Mouse (Mus musculus): ENCODE results near the gene Vstm4.
A peak's percentile ranks its signal among the peaks of the same experiment; 100 is the strongest.

Gene Vstm4

DNA sequence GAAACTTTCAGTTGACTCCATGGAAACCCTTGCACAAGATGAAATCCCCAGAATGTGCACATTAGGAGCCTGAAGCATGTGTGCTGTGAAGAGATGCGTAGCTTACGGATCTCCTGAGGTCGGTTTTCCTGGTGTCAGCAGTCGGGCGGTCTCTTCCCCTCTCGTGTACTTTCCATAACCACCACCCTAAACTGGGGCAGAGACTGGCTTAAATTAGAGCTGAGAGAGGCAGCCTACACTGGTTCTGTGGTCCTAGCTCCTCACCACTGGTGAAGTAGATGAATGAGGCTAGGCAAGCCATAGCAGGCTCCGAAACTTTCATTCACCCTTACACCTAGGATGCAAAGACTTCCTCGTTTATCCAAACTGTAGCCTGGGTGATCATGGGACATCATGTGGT lies 75.7 kb downstream of the Vstm4 start:
- H3K4me3 ChIP-seq (replicated peaks; ENCODE audit: low read length), result no peak overlapping the region
- TF ChIP-seq NANOG (IDR thresholded peaks at IDR 0.05; ENCODE audit: borderline replicate concordance, low read length) (no peak), POU5F1 (IDR thresholded peaks at IDR 0.05; ENCODE audit: borderline replicate concordance, low read length) (no peak), CTCF (conservative IDR thresholded peaks at IDR 0.05; ENCODE audit: low read length) (no peak)
- no peaks in the 10 kb centered on the region for H3K4me1 ChIP-seq (replicated peaks; ENCODE audit: low read depth, low read length)
- no peaks in the 10 kb centered on the region for H3K27me3 ChIP-seq (ENCODE audit: insufficient read depth, low read length)
- H3K9me3 ChIP-seq (ENCODE audit: low read length), result no peaks in the 10 kb centered on the region
- no peaks in the 10 kb centered on the region for H3K36me3 ChIP-seq (ENCODE audit: insufficient read depth, low read length)

DNA sequence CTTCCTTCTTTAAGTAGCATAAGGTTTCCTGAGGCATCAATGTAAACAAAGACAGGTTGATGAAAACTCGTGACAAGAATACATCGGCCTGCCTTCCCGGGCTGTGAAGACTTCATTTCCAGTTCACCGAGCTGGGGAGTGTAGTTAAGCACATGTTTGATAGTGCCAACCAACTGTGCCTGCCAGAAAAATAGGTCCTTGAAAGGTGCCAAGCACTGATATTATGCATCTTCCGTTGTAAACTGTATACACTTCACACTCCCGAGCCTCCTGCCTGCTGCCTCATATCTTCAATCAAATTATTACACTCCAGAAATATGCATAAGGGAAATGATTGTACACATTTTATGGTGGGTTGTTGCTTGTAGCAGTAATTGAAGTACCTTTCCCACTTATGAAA lies 77.5 kb downstream of the Vstm4 start:
- Histone ChIP-seq H3K9me3 (ENCODE audit: low read length) (no peaks in the 10 kb centered on the region), H3K4me3 (replicated peaks; ENCODE audit: low read length) (no peak overlapping the region), H3K27me3 (ENCODE audit: insufficient read depth, low read length) (no peaks in the 10 kb centered on the region), H3K4me1 (replicated peaks; ENCODE audit: low read depth, low read length) (no peaks in the 10 kb centered on the region), H3K36me3 (ENCODE audit: insufficient read depth, low read length) (no peaks in the 10 kb centered on the region)
- no peak for TF ChIP-seq CTCF (conservative IDR thresholded peaks at IDR 0.05; ENCODE audit: low read length)
- no peak for TF ChIP-seq POU5F1 (IDR thresholded peaks at IDR 0.05; ENCODE audit: borderline replicate concordance, low read length)
- no peak for TF ChIP-seq NANOG (IDR thresholded peaks at IDR 0.05; ENCODE audit: borderline replicate concordance, low read length)

DNA sequence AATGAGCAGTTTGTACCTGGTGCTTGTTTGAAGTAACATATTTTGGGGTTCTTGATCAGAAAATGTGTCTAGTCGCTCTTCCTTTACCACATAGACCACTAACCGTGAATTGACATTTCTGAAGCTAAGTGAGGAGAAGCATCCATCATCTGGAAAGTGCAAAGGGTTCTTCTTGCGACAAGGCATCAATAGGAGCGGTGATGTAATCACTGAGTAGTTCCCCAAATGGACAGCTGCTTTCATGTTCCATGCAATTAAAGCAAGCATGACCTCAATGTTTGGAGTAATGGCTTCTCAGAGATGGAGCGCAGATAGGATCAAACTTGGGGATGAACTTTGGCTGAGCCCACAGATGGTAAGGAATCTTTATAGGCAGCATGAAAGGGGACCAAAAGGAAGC lies 82.7 kb downstream of the Vstm4 start:
- Histone ChIP-seq H3K4me3 (replicated peaks; ENCODE audit: low read length) (no peak overlapping the region), H3K27me3 (ENCODE audit: insufficient read depth, low read length) (no peaks in the 10 kb centered on the region; the same call in 1 of the 2 replicates), H3K9me3 (ENCODE audit: low read length) (no peaks in the 10 kb centered on the region), H3K36me3 (ENCODE audit: insufficient read depth, low read length) (no peaks in the 10 kb centered on the region), H3K4me1 (replicated peaks; ENCODE audit: low read depth, low read length) (no peaks in the 10 kb centered on the region)
- TF ChIP-seq NANOG (IDR thresholded peaks at IDR 0.05; ENCODE audit: borderline replicate concordance, low read length) (no peak), POU5F1 (IDR thresholded peaks at IDR 0.05; ENCODE audit: borderline replicate concordance, low read length) (no peak), CTCF (conservative IDR thresholded peaks at IDR 0.05; ENCODE audit: low read length) (no peak)

- no peaks in the 10 kb centered on the region for H3K4me1 ChIP-seq (replicated peaks; ENCODE audit: low read depth, low read length)
- no peaks in the 10 kb centered on the region for H3K36me3 ChIP-seq (ENCODE audit: insufficient read depth, low read length)
- H3K4me3 ChIP-seq (replicated peaks; ENCODE audit: low read length), result no peak overlapping the region
- no peak for TF ChIP-seq POU5F1 (IDR thresholded peaks at IDR 0.05; ENCODE audit: borderline replicate concordance, low read length)
- no peak for TF ChIP-seq NANOG (IDR thresholded peaks at IDR 0.05; ENCODE audit: borderline replicate concordance, low read length)
- no peak for TF ChIP-seq CTCF (conservative IDR thresholded peaks at IDR 0.05; ENCODE audit: low read length)
- peaks cover 11% of the 10 kb centered on the region for H3K27me3 ChIP-seq (ENCODE audit: insufficient read depth, low read length)
- no peaks in the 10 kb centered on the region for H3K9me3 ChIP-seq (ENCODE audit: low read length)
Measured at GRCm38 (mm10) chr14:32947512-32947911, 91.0 kb downstream of the Vstm4 start.

DNA sequence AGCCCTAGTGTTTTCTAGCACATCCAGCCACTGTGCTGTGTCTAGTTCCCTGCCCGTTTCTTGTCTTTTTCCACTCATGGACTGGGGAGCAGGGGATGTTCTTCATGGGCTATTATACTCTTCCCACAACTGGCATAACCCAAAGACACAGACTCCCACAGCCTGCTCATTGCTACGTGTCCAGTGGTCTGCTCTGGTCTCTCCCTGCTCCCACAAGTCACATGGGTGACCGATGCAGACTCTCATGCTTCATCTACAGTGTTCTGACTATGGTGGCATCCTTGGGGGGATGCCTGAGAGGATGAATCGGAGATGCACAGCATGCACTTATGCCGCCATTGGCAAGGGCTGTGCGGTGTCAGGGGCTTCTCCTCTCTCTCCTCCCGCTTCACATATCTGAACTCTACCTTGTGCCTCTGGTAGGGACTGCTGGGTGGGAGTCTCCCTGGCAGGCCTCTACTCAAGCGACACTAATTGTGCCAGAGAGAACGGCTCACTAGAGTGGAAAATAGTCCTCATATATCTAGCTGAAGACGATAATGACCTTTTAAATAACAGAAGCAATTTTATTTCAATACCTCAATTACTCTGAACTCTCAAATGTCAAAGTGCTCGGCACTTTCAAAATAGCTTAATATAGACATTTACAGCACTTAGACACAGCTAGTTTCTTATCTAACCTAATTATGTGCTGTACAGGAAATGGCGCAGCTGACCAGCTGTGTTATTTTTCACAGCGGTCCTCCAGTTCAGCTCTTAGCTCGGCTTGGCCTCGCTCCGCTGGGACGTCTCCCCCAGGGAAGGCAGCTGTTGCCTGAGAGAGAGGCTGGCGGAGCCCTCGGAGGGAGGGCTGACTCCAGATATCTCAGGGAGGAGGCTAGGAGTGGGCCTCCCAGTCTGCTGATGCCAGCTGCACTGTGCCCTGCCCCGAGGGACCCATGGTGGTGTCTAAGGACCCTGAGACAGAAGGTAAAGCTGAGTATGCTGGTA lies 94.1 kb downstream of the Vstm4 start:
- Histone ChIP-seq H3K27me3 (ENCODE audit: insufficient read depth, low read length) (peaks cover 13% of the 10 kb centered on the region), H3K4me3 (replicated peaks; ENCODE audit: low read length) (no peak overlapping the region), H3K36me3 (ENCODE audit: insufficient read depth, low read length) (no peaks in the 10 kb centered on the region), H3K4me1 (replicated peaks; ENCODE audit: low read depth, low read length) (no peaks in the 10 kb centered on the region), H3K9me3 (ENCODE audit: low read length) (no peaks in the 10 kb centered on the region)
- TF ChIP-seq CTCF (conservative IDR thresholded peaks at IDR 0.05; ENCODE audit: low read length) (no peak), POU5F1 (IDR thresholded peaks at IDR 0.05; ENCODE audit: borderline replicate concordance, low read length) (no peak)

DNA sequence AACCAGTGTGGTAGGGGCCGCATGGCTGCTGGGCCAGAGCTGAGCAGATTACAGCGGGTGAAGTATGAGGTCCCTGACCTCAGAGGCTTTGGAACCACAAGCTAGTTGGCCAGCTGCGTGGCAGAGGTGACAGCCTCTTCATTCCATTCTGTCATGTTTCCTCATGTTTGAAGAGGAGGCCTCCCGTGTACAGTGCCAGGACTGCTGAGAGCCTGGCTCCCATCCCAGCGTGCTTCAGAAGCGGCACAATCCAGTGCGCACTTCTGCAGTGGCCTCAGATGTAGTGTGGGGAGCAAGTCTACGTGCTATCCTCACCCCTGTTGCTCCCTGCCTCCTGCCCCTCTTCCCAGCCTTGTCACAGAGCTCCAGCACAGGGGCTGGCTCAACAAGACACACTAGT lies 99.9 kb downstream of the Vstm4 start:
- H3K4me3 ChIP-seq (replicated peaks; ENCODE audit: low read length), result no peak overlapping the region
- peaks cover 14% of the 10 kb centered on the region for H3K27me3 ChIP-seq (ENCODE audit: insufficient read depth, low read length)
- no peaks in the 10 kb centered on the region for H3K36me3 ChIP-seq (ENCODE audit: insufficient read depth, low read length)
- TF ChIP-seq NANOG (IDR thresholded peaks at IDR 0.05; ENCODE audit: borderline replicate concordance, low read length) (no peak), POU5F1 (IDR thresholded peaks at IDR 0.05; ENCODE audit: borderline replicate concordance, low read length) (no peak), CTCF (conservative IDR thresholded peaks at IDR 0.05; ENCODE audit: low read length) (no peak)
- H3K4me1 ChIP-seq (replicated peaks; ENCODE audit: low read depth, low read length), result no peaks in the 10 kb centered on the region
- no peaks in the 10 kb centered on the region for H3K9me3 ChIP-seq (ENCODE audit: low read length)

- no peaks in the 10 kb centered on the region for H3K9me3 ChIP-seq (ENCODE audit: low read length)
- H3K36me3 ChIP-seq (ENCODE audit: insufficient read depth, low read length), result no peaks in the 10 kb centered on the region
- H3K4me1 ChIP-seq (replicated peaks; ENCODE audit: low read depth, low read length), result no peaks in the 10 kb centered on the region
- H3K27me3 ChIP-seq (ENCODE audit: insufficient read depth, low read length), result 0 out of 2 replicates have a peak, but pooled peaks cover 4% of the 10 kb centered on the region
- TF ChIP-seq POU5F1 (IDR thresholded peaks at IDR 0.05; ENCODE audit: borderline replicate concordance, low read length) (no peak), CTCF (conservative IDR thresholded peaks at IDR 0.05; ENCODE audit: low read length) (no peak), NANOG (IDR thresholded peaks at IDR 0.05; ENCODE audit: borderline replicate concordance, low read length) (no peak)
- H3K4me3 ChIP-seq (replicated peaks; ENCODE audit: low read length), result no peak overlapping the region
Measured at GRCm38 (mm10) chr14:32958671-32959070, 102.1 kb downstream of the Vstm4 start.

DNA sequence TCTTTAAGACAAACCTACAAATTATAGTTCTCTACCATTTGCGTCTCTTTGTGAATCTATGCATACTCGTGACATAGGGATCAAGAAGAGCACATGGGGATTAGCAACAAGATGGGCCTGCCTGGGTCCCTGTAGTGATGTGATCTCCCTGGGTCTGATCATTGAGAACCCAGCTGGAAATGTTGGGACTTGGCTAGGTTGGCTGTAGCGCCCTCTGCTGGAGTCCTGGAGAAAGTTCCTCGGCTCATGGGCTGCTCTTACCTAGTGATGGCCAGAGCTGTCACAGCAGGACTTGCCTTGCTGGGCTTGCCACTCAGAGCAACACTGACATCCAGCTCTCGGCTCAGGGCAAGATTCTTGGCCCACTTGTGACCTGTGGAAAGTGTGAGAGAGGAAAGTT lies 103.9 kb downstream of the Vstm4 start:
- H3K36me3 ChIP-seq (ENCODE audit: insufficient read depth, low read length), result no peaks in the 10 kb centered on the region
- TF ChIP-seq POU5F1 (IDR thresholded peaks at IDR 0.05; ENCODE audit: borderline replicate concordance, low read length) (no peak), CTCF (conservative IDR thresholded peaks at IDR 0.05; ENCODE audit: low read length) (peak; percentile 48)
- no peaks in the 10 kb centered on the region for H3K4me1 ChIP-seq (replicated peaks; ENCODE audit: low read depth, low read length)
- H3K4me3 ChIP-seq (replicated peaks; ENCODE audit: low read length), result no peak overlapping the region
- no peaks in the 10 kb centered on the region for H3K9me3 ChIP-seq (ENCODE audit: low read length)
- 0 out of 2 replicates have a peak, but pooled peaks cover 4% of the 10 kb centered on the region for H3K27me3 ChIP-seq (ENCODE audit: insufficient read depth, low read length)
